Mouse (Mus musculus): Measurements from ENCODE around the gene Clcf1. TPM values are rescaled to one million over a fixed set of nuclear protein-coding genes. Genes with fewer than 3 reads are reported as not detected.

The Clcf1 gene
- total RNA-seq, 2 experiments from 2014 or later: 0.99 to 6.9 TPM

Other genes with a start within 250 kb of the Clcf1 start
- gene Aldh3b2, start 241.9 kb upstream of the Clcf1 start, total RNA-seq (2014; fragmentation: Nextera tagmentation): 0.50 TPM in 1 of 2 replicates, not detected in the other
- 0.99 TPM in 1 of 2 replicates, not detected in the other for gene Aldh3b2, start 241.9 kb upstream of the Clcf1 start, total RNA-seq (2017)
- gene Acy3, start 227.7 kb upstream of the Clcf1 start, total RNA-seq (2014; fragmentation: Nextera tagmentation): 5.6 and 8.0 TPM in 2 replicates
- 2.3 and 2.5 TPM in 2 replicates for gene Acy3, start 227.7 kb upstream of the Clcf1 start, total RNA-seq (2017)
- not detected in 2 replicates for gene Tbx10, start 221.5 kb upstream of the Clcf1 start, total RNA-seq (2014; fragmentation: Nextera tagmentation)
- gene Tbx10, start 221.5 kb upstream of the Clcf1 start, total RNA-seq (2017): not detected in 2 replicates
- 21.5 and 29.8 TPM in 2 replicates for gene Nudt8, start 213.7 kb upstream of the Clcf1 start, total RNA-seq (2014; fragmentation: Nextera tagmentation)
- gene Nudt8, start 213.7 kb upstream of the Clcf1 start, total RNA-seq (2017): 19.5 and 21.1 TPM in 2 replicates
- 1.9 and 5.4 TPM in 2 replicates for gene Gm49405, start 213.6 kb upstream of the Clcf1 start, total RNA-seq (2014; fragmentation: Nextera tagmentation)
- 1.5 and 2.0 TPM in 2 replicates for gene Gm49405, start 213.6 kb upstream of the Clcf1 start, total RNA-seq (2017)
- 2.1 and 7.4 TPM in 2 replicates for gene Doc2g, start 210.9 kb upstream of the Clcf1 start, total RNA-seq (2014; fragmentation: Nextera tagmentation)
- gene Doc2g, start 210.9 kb upstream of the Clcf1 start, total RNA-seq (2017): 3.8 and 4.0 TPM in 2 replicates
- 210 and 232 TPM in 2 replicates for gene Ndufv1, start 201.4 kb upstream of the Clcf1 start, total RNA-seq (2014; fragmentation: Nextera tagmentation)
- 285 and 306 TPM in 2 replicates for gene Ndufv1, start 201.4 kb upstream of the Clcf1 start, total RNA-seq (2017)
- 623 and 805 TPM in 2 replicates for gene Gstp1, start 176.3 kb upstream of the Clcf1 start, total RNA-seq (2014; fragmentation: Nextera tagmentation)
- 123 and 220 TPM in 2 replicates for gene Gstp1, start 176.3 kb upstream of the Clcf1 start, total RNA-seq (2017)
- gene Gstp2, start 168.2 kb upstream of the Clcf1 start, total RNA-seq (2014; fragmentation: Nextera tagmentation): not detected in 2 replicates
- not detected in 2 replicates for gene Gstp2, start 168.2 kb upstream of the Clcf1 start, total RNA-seq (2017)
- 28.5 and 40.7 TPM in 2 replicates for gene Gstp3, start 154.7 kb upstream of the Clcf1 start, total RNA-seq (2014; fragmentation: Nextera tagmentation)
- 16.4 and 37.6 TPM in 2 replicates for gene Gstp3, start 154.7 kb upstream of the Clcf1 start, total RNA-seq (2017)
- gene Cabp2, start 132.7 kb upstream of the Clcf1 start, total RNA-seq (2014; fragmentation: Nextera tagmentation): not detected in 2 replicates
- not detected in 2 replicates for gene Cabp2, start 132.7 kb upstream of the Clcf1 start, total RNA-seq (2017)
- gene Cdk2ap2, start 117.1 kb upstream of the Clcf1 start, total RNA-seq (2014; fragmentation: Nextera tagmentation): 65.1 and 75.8 TPM in 2 replicates
- gene Cdk2ap2, start 117.1 kb upstream of the Clcf1 start, total RNA-seq (2017): 6.7 and 16.1 TPM in 2 replicates
- 42.3 and 44.1 TPM in 2 replicates for gene Pitpnm1, start 114.2 kb upstream of the Clcf1 start, total RNA-seq (2014; fragmentation: Nextera tagmentation)
- gene Pitpnm1, start 114.2 kb upstream of the Clcf1 start, total RNA-seq (2017): 7.4 and 7.7 TPM in 2 replicates
- 25.9 and 31.2 TPM in 2 replicates for gene Aip, start 88.4 kb upstream of the Clcf1 start, total RNA-seq (2014; fragmentation: Nextera tagmentation)
- 16.9 and 23.2 TPM in 2 replicates for gene Aip, start 88.4 kb upstream of the Clcf1 start, total RNA-seq (2017)
- not detected in 2 replicates for gene Gpr152, start 74.5 kb upstream of the Clcf1 start, total RNA-seq (2014; fragmentation: Nextera tagmentation)
- not detected in 2 replicates for gene Gpr152, start 74.5 kb upstream of the Clcf1 start, total RNA-seq (2017)
- gene Cabp4, start 70.2 kb upstream of the Clcf1 start, total RNA-seq (2014; fragmentation: Nextera tagmentation): 0.39 and 1.5 TPM in 2 replicates
- gene Cabp4, start 70.2 kb upstream of the Clcf1 start, total RNA-seq (2017): not detected in 2 replicates
- gene Coro1b, start 65.6 kb upstream of the Clcf1 start, total RNA-seq (2014; fragmentation: Nextera tagmentation): 103 and 123 TPM in 2 replicates
- gene Coro1b, start 65.6 kb upstream of the Clcf1 start, total RNA-seq (2017): 42.8 and 97.1 TPM in 2 replicates
- gene Ptprcap, start 60.6 kb upstream of the Clcf1 start, total RNA-seq (2014; fragmentation: Nextera tagmentation): 53.0 and 63.6 TPM in 2 replicates
- 104 and 112 TPM in 2 replicates for gene Ptprcap, start 60.6 kb upstream of the Clcf1 start, total RNA-seq (2017)
- gene Rps6kb2, start 50.9 kb upstream of the Clcf1 start, total RNA-seq (2014; fragmentation: Nextera tagmentation): 60.4 and 60.9 TPM in 2 replicates
- gene Rps6kb2, start 50.9 kb upstream of the Clcf1 start, total RNA-seq (2017): 14.7 and 39.7 TPM in 2 replicates
- 8.1 and 10.9 TPM in 2 replicates for gene Carns1, start 38.8 kb upstream of the Clcf1 start, total RNA-seq (2014; fragmentation: Nextera tagmentation)
- 0.19 and 1.0 TPM in 2 replicates for gene Carns1, start 38.8 kb upstream of the Clcf1 start, total RNA-seq (2017)
- gene Tbc1d10c, start 23.0 kb upstream of the Clcf1 start, total RNA-seq (2014; fragmentation: Nextera tagmentation): 17.1 and 30.7 TPM in 2 replicates
- 7.1 and 9.3 TPM in 2 replicates for gene Tbc1d10c, start 23.0 kb upstream of the Clcf1 start, total RNA-seq (2017)
- gene Ppp1ca, start 22.2 kb upstream of the Clcf1 start, total RNA-seq (2014; fragmentation: Nextera tagmentation): 392 and 411 TPM in 2 replicates
- 411 and 530 TPM in 2 replicates for gene Ppp1ca, start 22.2 kb upstream of the Clcf1 start, total RNA-seq (2017)
- 35.5 and 47.7 TPM in 2 replicates for gene Rad9a, start 12.6 kb upstream of the Clcf1 start, total RNA-seq (2014; fragmentation: Nextera tagmentation)
- 17.5 and 29.6 TPM in 2 replicates for gene Rad9a, start 12.6 kb upstream of the Clcf1 start, total RNA-seq (2017)
- gene AC109138.7, start 119 bp downstream of the Clcf1 start, total RNA-seq (2014; fragmentation: Nextera tagmentation): 2.1 TPM in 1 of 2 replicates, not detected in the other
- gene AC109138.7, start 119 bp downstream of the Clcf1 start, total RNA-seq (2017): not detected in 2 replicates
- gene Pold4, start 17.7 kb downstream of the Clcf1 start, total RNA-seq (2014; fragmentation: Nextera tagmentation): 20.0 and 22.3 TPM in 2 replicates
- gene Pold4, start 17.7 kb downstream of the Clcf1 start, total RNA-seq (2017): 27.2 and 28.2 TPM in 2 replicates
- 5.9 and 27.6 TPM in 2 replicates for gene Ssh3, start 54.9 kb downstream of the Clcf1 start, total RNA-seq (2014; fragmentation: Nextera tagmentation)
- gene Ssh3, start 54.9 kb downstream of the Clcf1 start, total RNA-seq (2017): 7.0 and 8.6 TPM in 2 replicates
- 1.0 and 2.2 TPM in 2 replicates for gene Ankrd13d, start 68.9 kb downstream of the Clcf1 start, total RNA-seq (2014; fragmentation: Nextera tagmentation)
- gene Ankrd13d, start 68.9 kb downstream of the Clcf1 start, total RNA-seq (2017): 0.61 TPM in 1 of 2 replicates, not detected in the other
- 103 and 118 TPM in 2 replicates for gene Grk2, start 92.0 kb downstream of the Clcf1 start, total RNA-seq (2014; fragmentation: Nextera tagmentation)
- gene Grk2, start 92.0 kb downstream of the Clcf1 start, total RNA-seq (2017): 81.8 and 93.1 TPM in 2 replicates
- gene Kdm2a, start 184.0 kb downstream of the Clcf1 start, total RNA-seq (2014; fragmentation: Nextera tagmentation): 74.8 and 89.7 TPM in 2 replicates
- 49.0 and 79.7 TPM in 2 replicates for gene Kdm2a, start 184.0 kb downstream of the Clcf1 start, total RNA-seq (2017)
- gene Rhod, start 225.2 kb downstream of the Clcf1 start, total RNA-seq (2014; fragmentation: Nextera tagmentation): 0.72 TPM in 1 of 2 replicates, not detected in the other
- gene Rhod, start 225.2 kb downstream of the Clcf1 start, total RNA-seq (2017): not detected in 2 replicates

All from megakaryocyte-erythroid progenitor cell, adult 5-6 weeks (primary cell).